Mouse (Mus musculus) heart, adult 2 months (tissue): ENCODE measurements around the gene Grin2d.

ENCODE experiments used
- CTCF ChIP-seq: fragments of 200-600 bp; IDR thresholded peaks from 2 replicates; pipeline ENCODE4 v1.8.1; 2022; ENCODE audit warnings: antibody characterized with exemption, mild to moderate bottlenecking, moderate library complexity
- POLR2A ChIP-seq: fragments of 200-500 bp; IDR thresholded peaks from 2 replicates; pipeline ENCODE4 v1.6.1; 2011; ENCODE audit warnings: mild to moderate bottlenecking, low read depth, low read length, control low read depth; ENCODE audit not compliant: insufficient read depth

DNA sequence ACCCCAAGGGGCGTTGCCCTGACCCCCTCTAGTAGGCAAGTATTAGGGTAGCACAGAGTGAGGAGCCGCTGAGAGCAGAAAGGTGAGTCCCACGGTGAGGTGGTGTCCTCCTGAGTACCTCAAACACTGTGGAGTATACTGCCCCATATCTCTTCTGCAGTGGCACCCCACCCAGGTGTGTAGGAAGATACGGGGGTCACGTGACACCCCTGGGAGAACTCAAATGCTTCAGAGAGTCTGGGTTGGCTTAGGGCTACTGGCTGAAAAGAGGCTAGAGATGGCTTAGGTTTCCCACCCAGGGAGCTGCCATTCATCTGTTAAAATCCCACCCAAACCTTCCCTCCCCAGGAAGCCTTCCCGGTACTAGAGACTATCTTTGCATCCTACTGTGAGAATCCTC, 81.2 kb downstream of the Grin2d start:
- no peak for TF ChIP-seq CTCF
- TF ChIP-seq POLR2A, result no peak
